Mouse (Mus musculus): ENCODE results near the gene Arl4c. TPM values are rescaled to one million over a fixed set of nuclear protein-coding genes. Genes with fewer than 3 reads are reported as not detected.

The Arl4c gene
- polyA plus RNA-seq, 1 experiment from 2014 or later: 30.6 TPM

DNA sequence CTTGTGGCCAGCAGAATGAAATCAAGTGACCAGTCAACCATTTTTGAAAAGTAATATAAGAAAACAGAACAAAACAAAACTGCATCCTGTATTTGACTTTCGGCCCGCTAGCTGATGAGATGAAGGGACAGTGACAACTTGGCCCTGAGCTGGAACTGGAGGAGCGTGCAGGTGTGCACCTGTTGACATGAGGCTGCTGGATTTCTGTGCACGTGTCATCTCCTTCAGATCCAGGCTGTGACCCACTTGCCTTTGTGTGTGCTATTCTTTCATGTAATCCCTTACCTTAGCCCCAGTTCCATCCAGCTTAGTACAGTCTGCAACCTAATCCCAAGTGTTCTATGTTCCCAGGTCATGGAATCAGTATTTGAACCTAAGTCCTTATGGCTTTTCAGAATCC is 20.4 kb downstream of the Arl4c start:
- no peaks in the 10 kb centered on the region for H3K36me3 ChIP-seq (ENCODE audit: insufficient read depth, low read length)
- H3K4me1 ChIP-seq (replicated peaks; ENCODE audit: insufficient read depth, low read length): peaks cover 11% of the 10 kb centered on the region; the same call in 1 of the 2 replicates
- DNase-seq (ENCODE audit: low spot score): no peak
- no peak overlapping the region for H3K27ac ChIP-seq
- no peak for TF ChIP-seq CTCF (IDR thresholded peaks at IDR 0.05; ENCODE audit: low read depth)
- H3K9me3 ChIP-seq (replicated peaks; ENCODE audit: low read length): no peaks in the 10 kb centered on the region
- no peaks in the 10 kb centered on the region for H3K27me3 ChIP-seq (ENCODE audit: insufficient read depth, low read length)
- no peak overlapping the region for H3K4me2 ChIP-seq (ENCODE audit: low read length)
- no peak overlapping the region for H3K4me3 ChIP-seq (replicated peaks; ENCODE audit: low read depth, low read length)
- no peak overlapping the region for H3K9ac ChIP-seq (ENCODE audit: low read depth, low read length)
- no peak for ATAC-seq (replicated peaks; ENCODE audit: low FRiP score, low read depth)
- 95% methylated on average over 4 of the region's 4 CpGs for WGBS

- WGBS: 58% methylated on average over 3 of the region's 3 CpGs
These were observed 21.2 kb downstream of the Arl4c start for GRCm38 (mm10) chr1:88680804-88681203.

GRCm38 (mm10) chr1:88678231-88678739 is 23.7 kb downstream of the Arl4c start:
- Histone ChIP-seq H3K4me3 (replicated peaks; ENCODE audit: low read depth, low read length) (no peak overlapping the region), H3K36me3 (ENCODE audit: insufficient read depth, low read length) (no peaks in the 10 kb centered on the region), H3K27me3 (ENCODE audit: insufficient read depth, low read length) (no peaks in the 10 kb centered on the region), H3K4me1 (replicated peaks; ENCODE audit: insufficient read depth, low read length) (peaks cover 11% of the 10 kb centered on the region; the same call in 1 of the 2 replicates), H3K9ac (ENCODE audit: low read depth, low read length) (no peak overlapping the region), H3K27ac (no peak overlapping the region), H3K4me2 (ENCODE audit: low read length) (no peak overlapping the region), H3K9me3 (replicated peaks; ENCODE audit: low read length) (no peaks in the 10 kb centered on the region)
- peak; percentile 77 for DNase-seq (ENCODE audit: low spot score)
- no peak for TF ChIP-seq CTCF (IDR thresholded peaks at IDR 0.05; ENCODE audit: low read depth)
- ATAC-seq (replicated peaks; ENCODE audit: low FRiP score, low read depth): peak; percentile 66
- 31% methylated on average over 3 of the region's 3 CpGs for WGBS

More at GRCm38 (mm10) chr1:88680804-88681203, 21.2 kb downstream of the Arl4c start:
- no peak overlapping the region for H3K9ac ChIP-seq (ENCODE audit: low read depth, low read length)
- H3K4me1 ChIP-seq (replicated peaks; ENCODE audit: insufficient read depth, low read length): peaks cover 11% of the 10 kb centered on the region; the same call in 1 of the 2 replicates
- no peak overlapping the region for H3K4me2 ChIP-seq (ENCODE audit: low read length)
- H3K4me3 ChIP-seq (replicated peaks; ENCODE audit: low read depth, low read length): no peak overlapping the region
- no peaks in the 10 kb centered on the region for H3K9me3 ChIP-seq (replicated peaks; ENCODE audit: low read length)
- DNase-seq (ENCODE audit: low spot score) (no peak), ATAC-seq (replicated peaks; ENCODE audit: low FRiP score, low read depth) (no peak)
- no peaks in the 10 kb centered on the region for H3K36me3 ChIP-seq (ENCODE audit: insufficient read depth, low read length)
- TF ChIP-seq CTCF (IDR thresholded peaks at IDR 0.05; ENCODE audit: low read depth): no peak
- H3K27ac ChIP-seq: no peak overlapping the region
- no peaks in the 10 kb centered on the region for H3K27me3 ChIP-seq (ENCODE audit: insufficient read depth, low read length)

DNA sequence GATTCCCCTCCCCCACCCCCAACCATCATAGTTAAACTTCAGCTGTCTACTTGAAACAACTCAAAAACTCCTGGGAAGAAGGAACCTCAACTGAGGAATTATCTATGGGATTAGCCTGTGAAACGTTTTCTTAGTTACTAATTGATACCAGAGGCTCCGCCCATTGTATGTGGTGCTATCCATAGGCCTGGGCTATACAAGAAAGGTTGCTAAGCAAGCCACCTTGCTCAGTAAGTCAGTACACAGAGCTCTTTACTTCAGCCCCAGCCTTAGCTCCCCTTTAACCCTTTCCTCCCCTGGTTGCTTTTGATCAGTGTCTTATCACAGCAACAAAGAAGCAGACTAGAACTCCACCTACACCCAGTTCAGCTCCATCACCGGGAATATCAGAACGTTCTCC is 31.2 kb downstream of the Arl4c start:
- no peak overlapping the region for H3K4me3 ChIP-seq (replicated peaks; ENCODE audit: low read depth, low read length)
- no peak overlapping the region for H3K9ac ChIP-seq (ENCODE audit: low read depth, low read length)
- no peaks in the 10 kb centered on the region for H3K36me3 ChIP-seq (ENCODE audit: insufficient read depth, low read length)
- no peak for TF ChIP-seq CTCF (IDR thresholded peaks at IDR 0.05; ENCODE audit: low read depth)
- no peak for DNase-seq (ENCODE audit: low spot score)
- 61% methylated on average over 4 of the region's 4 CpGs for WGBS
- no peak overlapping the region for H3K27ac ChIP-seq
- peaks cover 14% of the 10 kb centered on the region; the same call in 1 of the 2 replicates for H3K4me1 ChIP-seq (replicated peaks; ENCODE audit: insufficient read depth, low read length)
- 0 out of 2 replicates have a peak, but pooled peaks have one; percentile 40 for ATAC-seq (replicated peaks; ENCODE audit: low FRiP score, low read depth)
- H3K4me2 ChIP-seq (ENCODE audit: low read length): no peak overlapping the region
- H3K9me3 ChIP-seq (replicated peaks; ENCODE audit: low read length): no peaks in the 10 kb centered on the region
- no peaks in the 10 kb centered on the region for H3K27me3 ChIP-seq (ENCODE audit: insufficient read depth, low read length)

DNA sequence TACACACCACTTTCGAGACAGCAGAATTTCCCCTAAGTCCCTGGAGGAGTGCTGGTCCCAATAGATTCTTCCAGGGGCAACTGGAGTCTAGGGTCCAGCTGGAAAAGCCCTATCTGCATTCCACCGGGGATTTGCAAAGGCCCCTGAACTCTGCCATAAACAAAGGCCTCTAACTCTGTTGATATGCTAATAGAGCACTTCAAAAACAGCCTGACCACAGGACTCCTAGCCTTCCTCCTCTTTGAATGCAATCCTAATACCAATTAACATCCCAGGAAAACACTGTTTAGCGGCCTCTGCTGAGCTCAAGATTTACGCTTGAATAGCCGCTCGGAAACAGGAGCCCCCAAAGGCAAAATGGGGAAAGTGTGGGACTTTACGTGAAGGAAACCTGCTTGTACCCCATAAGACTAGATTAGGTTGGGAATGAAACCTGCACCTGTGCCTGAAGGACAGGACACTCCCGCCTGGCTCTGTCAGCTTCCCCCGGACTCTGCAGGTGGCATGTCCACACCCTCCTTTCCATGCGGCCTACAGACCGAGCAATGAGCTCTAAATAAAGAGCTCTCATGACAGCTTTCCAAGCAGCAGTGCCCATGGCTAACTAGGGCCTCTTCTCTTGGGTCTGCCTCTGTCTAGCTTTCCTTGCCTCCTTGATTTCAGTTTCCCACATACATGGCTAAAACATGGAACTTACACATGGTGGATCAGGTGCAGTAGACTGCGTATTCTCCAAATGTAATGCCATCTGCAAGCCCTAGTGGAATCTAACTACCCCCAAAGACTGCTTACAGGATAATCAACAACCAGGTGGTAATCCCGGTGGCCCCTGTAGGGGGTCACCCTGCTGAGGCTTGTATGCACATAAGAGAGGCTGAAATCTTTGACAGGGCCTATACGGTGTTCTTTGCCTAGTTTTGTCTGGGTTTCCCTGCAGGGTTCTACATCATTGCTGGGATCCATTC is 32.9 kb downstream of the Arl4c start:
- no peak for ATAC-seq (replicated peaks; ENCODE audit: low FRiP score, low read depth)
- 30% methylated on average over 14 of the region's 14 CpGs for WGBS

GRCm38 (mm10) chr1:88668353-88668752 is 33.7 kb downstream of the Arl4c start:
- 16% methylated on average over 7 of the region's 7 CpGs for WGBS
- H3K27ac ChIP-seq: no peak overlapping the region

More for the DNA sequence above, 32.9 kb downstream of the Arl4c start:
- H3K4me3 ChIP-seq (replicated peaks; ENCODE audit: low read depth, low read length): no peak overlapping the region
- DNase-seq (ENCODE audit: low spot score): no peak
- no peaks in the 10 kb centered on the region for H3K9me3 ChIP-seq (replicated peaks; ENCODE audit: low read length)
- TF ChIP-seq CTCF (IDR thresholded peaks at IDR 0.05; ENCODE audit: low read depth): no peak
- H3K27ac ChIP-seq: 0 out of 2 replicates have a peak overlapping the region, but pooled peaks have one; percentile 5
- H3K27me3 ChIP-seq (ENCODE audit: insufficient read depth, low read length): no peaks in the 10 kb centered on the region
- peaks cover 14% of the 10 kb centered on the region; the same call in 1 of the 2 replicates for H3K4me1 ChIP-seq (replicated peaks; ENCODE audit: insufficient read depth, low read length)
- H3K36me3 ChIP-seq (ENCODE audit: insufficient read depth, low read length): no peaks in the 10 kb centered on the region
- H3K9ac ChIP-seq (ENCODE audit: low read depth, low read length): no peak overlapping the region
- no peak overlapping the region for H3K4me2 ChIP-seq (ENCODE audit: low read length)

More at GRCm38 (mm10) chr1:88668353-88668752, 33.7 kb downstream of the Arl4c start:
- DNase-seq (ENCODE audit: low spot score) (no peak), ATAC-seq (replicated peaks; ENCODE audit: low FRiP score, low read depth) (no peak)
- peaks cover 14% of the 10 kb centered on the region; the same call in 1 of the 2 replicates for H3K4me1 ChIP-seq (replicated peaks; ENCODE audit: insufficient read depth, low read length)
- no peaks in the 10 kb centered on the region for H3K9me3 ChIP-seq (replicated peaks; ENCODE audit: low read length)
- H3K27me3 ChIP-seq (ENCODE audit: insufficient read depth, low read length): no peaks in the 10 kb centered on the region
- H3K4me2 ChIP-seq (ENCODE audit: low read length): no peak overlapping the region
- no peak for TF ChIP-seq CTCF (IDR thresholded peaks at IDR 0.05; ENCODE audit: low read depth)
- H3K36me3 ChIP-seq (ENCODE audit: insufficient read depth, low read length): no peaks in the 10 kb centered on the region
- no peak overlapping the region for H3K9ac ChIP-seq (ENCODE audit: low read depth, low read length)
- no peak overlapping the region for H3K4me3 ChIP-seq (replicated peaks; ENCODE audit: low read depth, low read length)

All from kidney, postnatal 0 days (tissue).